Mouse (Mus musculus): Measurements from ENCODE around the gene Sox10. TPM values are rescaled to one million over a fixed set of nuclear protein-coding genes. Genes with fewer than 3 reads are reported as not detected.

Gene Sox10
- polyA plus RNA-seq, 1 experiment from 2014 or later: 2.8 TPM

DNA sequence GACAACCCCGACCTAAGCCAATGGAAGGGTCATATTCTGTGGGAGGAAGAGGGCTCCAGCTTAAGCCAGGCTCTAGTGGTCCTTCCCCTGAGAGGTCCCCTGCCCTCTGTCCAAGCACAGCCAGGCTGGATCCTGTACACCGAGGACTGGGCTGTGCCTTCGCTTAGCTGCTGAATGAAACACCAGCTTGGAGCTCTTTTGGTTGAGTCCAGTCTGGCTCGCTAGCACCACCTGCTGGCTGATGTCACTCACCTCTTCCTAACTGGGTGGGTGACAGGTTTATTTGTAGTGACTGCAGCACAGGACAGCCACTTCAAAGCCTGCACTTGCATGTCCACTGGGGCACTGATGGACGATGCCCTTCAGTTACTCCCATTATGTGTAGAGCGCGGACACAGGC lies 16.5 kb downstream of the Sox10 start:
- Histone ChIP-seq H3K36me3 (ENCODE audit: control insufficient read depth, insufficient read depth) (peaks cover 70% of the 10 kb centered on the region), H3K27ac (ENCODE audit: low read depth, low read length) (no peak overlapping the region), H3K4me3 (ENCODE audit: low read depth, low read length) (no peak overlapping the region), H3K9ac (ENCODE audit: low read depth, low read length) (no peak overlapping the region), H3K9me3 (ENCODE audit: control insufficient read depth) (no peaks in the 10 kb centered on the region), H3K27me3 (replicated peaks; ENCODE audit: control insufficient read depth, insufficient read depth, low read length) (no peaks in the 10 kb centered on the region), H3K4me2 (replicated peaks; ENCODE audit: low read depth) (no peak overlapping the region), H3K4me1 (replicated peaks; ENCODE audit: control insufficient read depth, insufficient read depth, low read length) (no peaks in the 10 kb centered on the region)
- WGBS: 46% methylated on average over 7 of the region's 7 CpGs
- peak; percentile 98 for TF ChIP-seq CTCF (IDR thresholded peaks at IDR 0.05; ENCODE audit: low read depth)
- ATAC-seq: 0 out of 2 replicates have a peak, but pooled peaks have one; percentile 34

DNA sequence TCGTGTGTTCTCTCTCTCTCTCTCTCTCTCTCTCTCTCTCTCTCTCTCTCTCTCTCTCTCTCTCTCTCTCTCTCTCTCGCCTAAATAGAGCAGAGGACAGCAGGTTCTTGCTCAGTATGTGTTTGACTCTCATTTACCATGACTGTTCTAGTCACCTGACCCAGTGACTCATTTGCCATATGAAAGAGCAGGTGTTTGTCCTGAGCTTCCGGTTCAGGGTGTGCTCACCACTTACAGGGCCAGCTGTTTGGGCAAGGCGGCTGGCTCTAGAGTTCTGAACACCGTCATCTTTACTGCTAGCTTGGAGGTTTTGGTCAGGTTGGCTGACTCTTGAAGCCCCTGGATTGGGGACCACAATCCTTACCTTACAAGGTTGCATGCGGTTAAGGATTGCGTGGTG lies 19.5 kb downstream of the Sox10 start:
- no peaks in the 10 kb centered on the region for H3K9me3 ChIP-seq (ENCODE audit: control insufficient read depth)
- H3K27me3 ChIP-seq (replicated peaks; ENCODE audit: control insufficient read depth, insufficient read depth, low read length): no peaks in the 10 kb centered on the region
- H3K27ac ChIP-seq (ENCODE audit: low read depth, low read length): no peak overlapping the region
- H3K4me1 ChIP-seq (replicated peaks; ENCODE audit: control insufficient read depth, insufficient read depth, low read length): 0 out of 2 replicates have a peak, but pooled peaks cover 3% of the 10 kb centered on the region
- H3K4me2 ChIP-seq (replicated peaks; ENCODE audit: low read depth): no peak overlapping the region
- peaks cover 49% of the 10 kb centered on the region for H3K36me3 ChIP-seq (ENCODE audit: control insufficient read depth, insufficient read depth)
- H3K9ac ChIP-seq (ENCODE audit: low read depth, low read length): no peak overlapping the region
- ATAC-seq: peak; percentile 42; the same call in 1 of the 2 replicates
- TF ChIP-seq CTCF (IDR thresholded peaks at IDR 0.05; ENCODE audit: low read depth): no peak
- WGBS: 68% methylated on average over 7 of the region's 7 CpGs
- no peak overlapping the region for H3K4me3 ChIP-seq (ENCODE audit: low read depth, low read length)

DNA sequence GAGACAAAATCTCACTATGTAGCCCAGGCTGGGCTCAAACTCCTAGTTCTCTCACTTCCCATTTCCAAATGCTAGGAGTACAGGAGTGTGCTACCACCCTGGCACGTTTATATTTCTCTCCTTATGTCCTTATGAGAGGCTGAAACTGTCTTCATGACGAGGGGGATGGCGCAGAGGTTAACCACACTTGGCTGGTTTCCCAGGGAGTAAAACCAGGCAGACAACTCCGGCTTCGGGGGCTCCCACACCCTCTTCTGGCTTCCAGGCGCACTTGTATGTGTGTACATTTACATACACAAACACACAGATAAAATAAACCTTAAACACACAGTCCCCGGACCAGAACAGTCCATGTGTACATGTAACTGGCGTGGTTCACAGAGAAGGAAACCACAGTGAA lies 21.0 kb downstream of the Sox10 start:
- Histone ChIP-seq H3K4me2 (replicated peaks; ENCODE audit: low read depth) (no peak overlapping the region), H3K4me1 (replicated peaks; ENCODE audit: control insufficient read depth, insufficient read depth, low read length) (0 out of 2 replicates have a peak, but pooled peaks cover 3% of the 10 kb centered on the region), H3K27me3 (replicated peaks; ENCODE audit: control insufficient read depth, insufficient read depth, low read length) (no peaks in the 10 kb centered on the region), H3K4me3 (ENCODE audit: low read depth, low read length) (no peak overlapping the region), H3K36me3 (ENCODE audit: control insufficient read depth, insufficient read depth) (peaks cover 38% of the 10 kb centered on the region), H3K9me3 (ENCODE audit: control insufficient read depth) (no peaks in the 10 kb centered on the region), H3K27ac (ENCODE audit: low read depth, low read length) (no peak overlapping the region), H3K9ac (ENCODE audit: low read depth, low read length) (no peak overlapping the region)
- no peak for ATAC-seq
- TF ChIP-seq CTCF (IDR thresholded peaks at IDR 0.05; ENCODE audit: low read depth): no peak
- WGBS: 52% methylated on average over 8 of the region's 8 CpGs

DNA sequence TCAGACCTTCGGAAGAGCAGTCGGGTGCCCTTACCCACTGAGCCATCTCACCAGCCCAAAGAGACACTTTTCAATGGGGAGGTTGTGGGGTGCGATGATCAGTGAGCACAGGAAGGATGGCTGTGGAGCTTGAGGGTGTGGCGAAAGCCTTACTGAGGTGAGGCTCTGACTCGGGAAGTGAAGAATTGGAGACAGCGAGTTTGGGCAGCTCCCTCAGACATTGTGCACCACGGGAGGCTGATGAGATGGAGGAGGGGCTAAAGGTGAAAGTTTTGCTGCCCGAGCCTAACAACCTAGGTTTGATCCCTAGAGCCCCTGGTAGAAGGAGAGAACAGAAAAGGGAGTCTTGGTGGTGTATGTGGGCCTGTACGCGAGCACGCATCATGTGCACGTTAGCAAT lies 21.7 kb downstream of the Sox10 start:
- Histone ChIP-seq H3K27ac (ENCODE audit: low read depth, low read length) (no peak overlapping the region), H3K9me3 (ENCODE audit: control insufficient read depth) (no peaks in the 10 kb centered on the region), H3K27me3 (replicated peaks; ENCODE audit: control insufficient read depth, insufficient read depth, low read length) (no peaks in the 10 kb centered on the region), H3K4me3 (ENCODE audit: low read depth, low read length) (no peak overlapping the region), H3K4me1 (replicated peaks; ENCODE audit: control insufficient read depth, insufficient read depth, low read length) (0 out of 2 replicates have a peak, but pooled peaks cover 3% of the 10 kb centered on the region), H3K36me3 (ENCODE audit: control insufficient read depth, insufficient read depth) (peaks cover 38% of the 10 kb centered on the region), H3K9ac (ENCODE audit: low read depth, low read length) (no peak overlapping the region), H3K4me2 (replicated peaks; ENCODE audit: low read depth) (no peak overlapping the region)
- 83% methylated on average over 12 of the region's 12 CpGs for WGBS
- ATAC-seq: no peak
- no peak for TF ChIP-seq CTCF (IDR thresholded peaks at IDR 0.05; ENCODE audit: low read depth)

DNA sequence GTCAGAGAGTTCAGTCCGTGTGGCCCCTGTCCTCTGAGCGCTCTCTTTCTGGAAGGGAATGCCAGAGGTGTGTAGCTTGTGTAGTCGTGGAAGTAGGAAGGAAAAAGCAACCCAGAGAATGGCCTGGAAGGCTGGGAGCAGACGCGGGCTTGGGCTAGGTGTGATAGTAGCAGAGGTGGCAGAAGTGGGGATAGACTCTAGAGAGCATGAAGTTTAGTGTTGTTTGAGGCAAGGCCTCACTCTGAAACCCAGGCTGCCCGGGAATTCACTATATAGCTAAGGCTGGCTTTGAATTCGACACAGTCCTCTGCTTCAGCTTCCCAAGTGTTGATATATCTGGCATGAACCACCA lies 23.5 kb downstream of the Sox10 start:
- Histone ChIP-seq H3K9ac (ENCODE audit: low read depth, low read length) (peak overlapping the region; percentile 61), H3K36me3 (ENCODE audit: control insufficient read depth, insufficient read depth) (peaks cover 21% of the 10 kb centered on the region), H3K4me2 (replicated peaks; ENCODE audit: low read depth) (peak overlapping the region; percentile 84), H3K4me3 (ENCODE audit: low read depth, low read length) (peak overlapping the region; percentile 77), H3K27me3 (replicated peaks; ENCODE audit: control insufficient read depth, insufficient read depth, low read length) (no peaks in the 10 kb centered on the region), H3K27ac (ENCODE audit: low read depth, low read length) (no peak overlapping the region; the same call in 1 of the 2 replicates), H3K9me3 (ENCODE audit: control insufficient read depth) (no peaks in the 10 kb centered on the region), H3K4me1 (replicated peaks; ENCODE audit: control insufficient read depth, insufficient read depth, low read length) (0 out of 2 replicates have a peak, but pooled peaks cover 3% of the 10 kb centered on the region)
- WGBS: 2% methylated on average over 7 of the region's 7 CpGs
- no peak; the same call in 1 of the 2 replicates for ATAC-seq
- TF ChIP-seq CTCF (IDR thresholded peaks at IDR 0.05; ENCODE audit: low read depth): no peak

DNA sequence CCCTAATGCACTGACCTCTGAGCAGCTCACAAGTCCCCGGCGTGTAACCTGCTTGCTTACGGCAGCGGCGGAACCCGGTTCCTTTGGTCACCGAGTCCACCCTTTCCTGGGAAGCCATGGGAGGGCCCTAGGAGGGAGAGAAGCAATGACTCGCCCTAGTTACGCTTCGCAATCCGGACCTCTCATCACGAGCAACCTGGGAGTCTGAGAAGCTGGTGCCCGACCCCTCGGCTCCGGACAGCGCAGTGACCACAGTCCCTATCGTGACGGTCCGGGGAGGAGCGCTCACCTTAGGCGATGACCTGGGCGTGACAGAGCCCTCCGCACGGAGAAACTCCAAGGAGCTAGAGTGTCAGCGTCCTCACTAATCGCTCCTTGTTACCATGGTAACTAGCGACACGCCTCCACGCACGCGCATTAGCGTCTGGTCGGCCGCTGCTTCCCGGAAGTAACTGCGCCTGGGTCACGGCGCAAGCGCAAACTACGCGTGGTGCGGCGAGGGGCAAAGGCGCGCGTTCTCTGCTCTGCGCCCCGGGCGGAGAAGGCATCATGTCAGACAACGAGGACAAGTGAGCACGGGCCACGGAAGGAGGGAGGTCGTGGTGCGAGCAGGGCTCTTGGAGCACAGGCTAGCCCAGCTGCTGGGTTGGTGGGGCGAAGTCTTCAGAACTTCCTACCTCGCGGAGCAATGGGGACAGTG lies 24.0 kb downstream of the Sox10 start, which contains the start of the genes Polr2f and 1700088E04Rik:
Polr2f (plus strand) TSS at position 144 of the 700 bp plus-strand sequence.
1700088E04Rik (minus strand) TSS at position 388 of the 700 bp plus-strand sequence.
- no peaks in the 10 kb centered on the region for H3K27me3 ChIP-seq (replicated peaks; ENCODE audit: control insufficient read depth, insufficient read depth, low read length)
- no peaks in the 10 kb centered on the region for H3K9me3 ChIP-seq (ENCODE audit: control insufficient read depth)
- no peak within 1 kb of the TSS; the same call in 1 of the 2 replicates for H3K27ac ChIP-seq (ENCODE audit: low read depth, low read length)

More for the DNA sequence above, 24.0 kb downstream of the Sox10 start, which contains the start of the genes Polr2f and 1700088E04Rik:
- under 1% methylated on average over 57 of the region's 57 CpGs for WGBS
- H3K4me2 ChIP-seq (replicated peaks; ENCODE audit: low read depth): peak within 1 kb of the TSS; percentile 84
- 0 out of 2 replicates have a peak, but pooled peaks cover 3% of the 10 kb centered on the region for H3K4me1 ChIP-seq (replicated peaks; ENCODE audit: control insufficient read depth, insufficient read depth, low read length)
- peaks cover 16% of the 10 kb centered on the region for H3K36me3 ChIP-seq (ENCODE audit: control insufficient read depth, insufficient read depth)
- ATAC-seq: peak; percentile 74
- H3K9ac ChIP-seq (ENCODE audit: low read depth, low read length): peak within 1 kb of the TSS; percentile 61
- no peak for TF ChIP-seq CTCF (IDR thresholded peaks at IDR 0.05; ENCODE audit: low read depth)
- H3K4me3 ChIP-seq (ENCODE audit: low read depth, low read length): peak within 1 kb of the TSS; percentile 77

Data from intestine, postnatal 0 days (tissue).